Mouse (Mus musculus) stomach, postnatal 0 days (tissue): ENCODE measurements around the gene Tnrc6b.

ENCODE experiments used
- CTCF ChIP-seq: IDR thresholded peaks from 2 replicates; pipeline ENCODE4 v1.5.1; 2016; ENCODE audit warnings: antibody characterized with exemption, low read depth, mild to moderate bottlenecking, moderate library complexity
- EP300 ChIP-seq: optimal IDR thresholded peaks from 2 replicates; pipeline ENCODE3; 2016; ENCODE audit warnings: antibody characterized with exemption

GRCm38 (mm10) chr15:80764666-80765065 is 53.6 kb downstream of the Tnrc6b start:
- TF ChIP-seq CTCF = no peak
- no peak for TF ChIP-seq EP300
